24 mouse cellular contexts compared by ENCODE assay signal in the genomic region with DNA sequence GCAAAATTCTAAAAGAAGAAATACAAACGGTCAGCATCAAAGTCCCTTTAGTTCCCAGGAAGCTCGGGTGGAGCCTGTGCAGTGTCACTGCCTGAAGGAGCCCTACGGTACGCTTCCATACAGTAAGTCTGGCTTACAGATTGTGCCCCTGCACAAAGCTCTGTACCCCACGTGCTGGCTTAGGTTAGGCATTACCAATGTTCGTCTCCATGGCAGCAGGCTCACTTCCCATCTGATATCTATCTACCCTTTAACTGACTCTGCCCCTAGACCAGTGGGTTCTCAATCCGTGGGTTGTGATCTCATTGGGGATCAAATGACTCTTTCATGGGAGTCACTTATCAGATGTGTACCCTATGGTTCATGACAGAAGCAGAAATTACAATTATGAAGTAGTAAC. TPM values are rescaled to one million over a fixed set of nuclear protein-coding genes. Genes with fewer than 3 reads are reported as not detected.
DNase-seq lines count a peak whose midpoint lies in the region; ATAC-seq and TF ChIP-seq lines count a peak whose summit lies in the region.
"Had no signal": no experiment of that assay in that cellular context is flagged by ENCODE, and none has a peak within 500 bp of the region (broad histone marks: within the 10 kb centered on the region; RNA-seq: fewer than 3 reads in every experiment).

No protein-coding gene starts in this region.

- no peak for TF ChIP-seq CTCF in gastrocnemius, adult 2 months (IDR thresholded peaks at IDR 0.05)

- H3K27ac ChIP-seq in heart, embryonic 15.5 days = no peak overlapping the region
- H3K27ac ChIP-seq in midbrain, embryonic 11.5 days (ENCODE audit: low read depth, low read length) = no peak overlapping the region
- no peak overlapping the region for H3K27ac ChIP-seq in midbrain, embryonic 13.5 days
- H3K27ac ChIP-seq in gastrocnemius, adult 2 months = no peak overlapping the region
- H3K27ac ChIP-seq: embryonic facial prominence, embryonic 13.5 days; embryonic facial prominence, embryonic 15.5 days; forebrain, embryonic 10.5 days; forebrain, embryonic 12.5 days had no signal

- DNase-seq in heart, adult 9 months (ENCODE audit: low spot score in 2 of 2) = no peak
- DNase-seq in midbrain, embryonic 11.5 days (ENCODE audit: low spot score, missing footprints) = peak; percentile 56
- DNase-seq in gastrocnemius, adult 2 months = no peak
- DNase-seq: adrenal gland, adult 8-10 months; adrenal gland, postnatal 14 days; adrenal gland, postnatal 36 days; cerebellum, adult 11-12 months; cerebellum, adult 2 months; cerebellum, adult 9-10 months; cerebellum, postnatal 10 days; cerebellum, postnatal 25 days; embryo, embryonic 11 days had no signal

- H3K4me2 ChIP-seq in heart, embryonic 15.5 days = no peak overlapping the region
- no peak overlapping the region for H3K4me2 ChIP-seq in midbrain, embryonic 11.5 days
- H3K4me2 ChIP-seq in midbrain, embryonic 13.5 days (replicated peaks) = no peak overlapping the region
- H3K4me2 ChIP-seq: embryonic facial prominence, embryonic 13.5 days; embryonic facial prominence, embryonic 15.5 days; forebrain, embryonic 12.5 days had no signal

- no peak overlapping the region for H3K9ac ChIP-seq in heart, embryonic 15.5 days
- no peak overlapping the region for H3K9ac ChIP-seq in midbrain, embryonic 11.5 days (ENCODE audit: low read length)
- no peak overlapping the region for H3K9ac ChIP-seq in midbrain, embryonic 13.5 days (replicated peaks)
- H3K9ac ChIP-seq: embryonic facial prominence, embryonic 13.5 days; embryonic facial prominence, embryonic 15.5 days; forebrain, embryonic 12.5 days had no signal

- no peaks in the 10 kb centered on the region for H3K27me3 ChIP-seq in heart, embryonic 15.5 days
- no peaks in the 10 kb centered on the region for H3K27me3 ChIP-seq in midbrain, embryonic 11.5 days (ENCODE audit: control insufficient read depth, insufficient read depth, low read length)
- no peaks in the 10 kb centered on the region for H3K27me3 ChIP-seq in midbrain, embryonic 13.5 days
- H3K27me3 ChIP-seq: embryonic facial prominence, embryonic 13.5 days; embryonic facial prominence, embryonic 15.5 days; forebrain, embryonic 12.5 days; Patski had no signal

- H3K4me1 ChIP-seq in heart, embryonic 15.5 days (replicated peaks) = peaks cover 25% of the 10 kb centered on the region
- H3K4me1 ChIP-seq in midbrain, embryonic 11.5 days (ENCODE audit: control insufficient read depth, insufficient read depth, low read length) = no peaks in the 10 kb centered on the region
- peaks cover 5% of the 10 kb centered on the region for H3K4me1 ChIP-seq in midbrain, embryonic 13.5 days (replicated peaks)
- H3K4me1 ChIP-seq: forebrain, embryonic 12.5 days had no signal

- H3K4me3 ChIP-seq in heart, embryonic 15.5 days = no peak overlapping the region
- no peak overlapping the region for H3K4me3 ChIP-seq in midbrain, embryonic 11.5 days (ENCODE audit: low read depth, low read length)
- no peak overlapping the region for H3K4me3 ChIP-seq in midbrain, embryonic 13.5 days (replicated peaks)
- no peak overlapping the region for H3K4me3 ChIP-seq in gastrocnemius, adult 2 months
- H3K4me3 ChIP-seq: embryonic facial prominence, embryonic 13.5 days; embryonic facial prominence, embryonic 15.5 days; erythroblast, embryonic 14.5 days; forebrain, embryonic 10.5 days; forebrain, embryonic 12.5 days had no signal

- ATAC-seq in heart, embryonic 15.5 days (replicated peaks; ENCODE audit: insufficient number of reproducible peaks, insufficient read depth, low FRiP score, low read depth) = 0 out of 2 replicates have a peak, but pooled peaks have one; percentile 10
- no peak for ATAC-seq in midbrain, embryonic 11.5 days (ENCODE audit: low FRiP score)
- no peak for ATAC-seq in midbrain, embryonic 13.5 days
- ATAC-seq: activated CD4-positive, CD25-positive, alpha-beta regulatory T cell, adult 4 months; forebrain, embryonic 14.5 days; forebrain, embryonic 16.5 days; Patski had no signal

- intact Hi-C loops in gastrocnemius, adult 2 months (cut with DNase I) = no loop called here

- no peaks in the 10 kb centered on the region for H3K9me3 ChIP-seq in heart, embryonic 15.5 days (replicated peaks)
- H3K9me3 ChIP-seq in midbrain, embryonic 11.5 days (ENCODE audit: control insufficient read depth, low read length) = no peaks in the 10 kb centered on the region
- H3K9me3 ChIP-seq in midbrain, embryonic 13.5 days = no peaks in the 10 kb centered on the region
- H3K9me3 ChIP-seq: embryonic facial prominence, embryonic 13.5 days; embryonic facial prominence, embryonic 15.5 days; forebrain, embryonic 10.5 days; forebrain, embryonic 12.5 days had no signal

- no peaks in the 10 kb centered on the region for H3K36me3 ChIP-seq in heart, embryonic 15.5 days
- no peaks in the 10 kb centered on the region for H3K36me3 ChIP-seq in midbrain, embryonic 11.5 days (ENCODE audit: control insufficient read depth, insufficient read depth, low read length)
- H3K36me3 ChIP-seq in midbrain, embryonic 13.5 days = no peaks in the 10 kb centered on the region
- H3K36me3 ChIP-seq: embryonic facial prominence, embryonic 13.5 days; embryonic facial prominence, embryonic 15.5 days; forebrain, embryonic 10.5 days; forebrain, embryonic 12.5 days had no signal

- WGBS in heart, embryonic 15.5 days = 80% methylated on average over 7 of the region's 7 CpGs
- WGBS in midbrain, embryonic 11.5 days = 85% methylated on average over 7 of the region's 7 CpGs
- WGBS in midbrain, embryonic 13.5 days = 85% methylated on average over 7 of the region's 7 CpGs

RNA-seq across cellular contexts. Expression of gene Apoh, which starts 27.4 kb away (rescaled TPM):
- polyA plus RNA-seq in heart, embryonic 15.5 days (2015; fragmentation: Nextera tagmentation; extraction: Ambion mirVana) = 0.48 and 3.9 TPM in 2 replicates
- polyA plus RNA-seq in midbrain, embryonic 11.5 days (2014; fragmentation: Nextera tagmentation; extraction: Ambion mirVana) = not detected in 2 replicates
- 0.13 TPM in 1 of 2 replicates, not detected in the other for polyA plus RNA-seq in midbrain, embryonic 13.5 days (2015; fragmentation: Nextera tagmentation; extraction: Ambion mirVana)
- under 1 TPM; 0.39 to 0.69 TPM for total RNA-seq in gastrocnemius, adult 2 months (2021)
- total RNA-seq: ES-E14 had no signal
- polyA plus RNA-seq: activated CD4-positive, CD25-positive, alpha-beta regulatory T cell, adult 4 months; embryonic facial prominence, embryonic 15.5 days; erythroblast, embryonic 14.5 days; forebrain, embryonic 10.5 days; forebrain, embryonic 12.5 days; forebrain, embryonic 14.5 days had no signal

RNA-seq across cellular contexts. Expression of gene Prkca, which starts 28.0 kb away (rescaled TPM):
- 13.7 and 16.4 TPM in 2 replicates for polyA plus RNA-seq in heart, embryonic 15.5 days (2015; fragmentation: Nextera tagmentation; extraction: Ambion mirVana)
- 3.3 and 4.5 TPM in 2 replicates for polyA plus RNA-seq in midbrain, embryonic 11.5 days (2014; fragmentation: Nextera tagmentation; extraction: Ambion mirVana)
- 3.3 and 4.6 TPM in 2 replicates for polyA plus RNA-seq in midbrain, embryonic 13.5 days (2015; fragmentation: Nextera tagmentation; extraction: Ambion mirVana)
- 10 to 100 TPM; 54.9 to 57.8 TPM for total RNA-seq in gastrocnemius, adult 2 months (2021)
